Comparison of ENCODE assay signal across 8 mouse cellular contexts in the genomic region with DNA sequence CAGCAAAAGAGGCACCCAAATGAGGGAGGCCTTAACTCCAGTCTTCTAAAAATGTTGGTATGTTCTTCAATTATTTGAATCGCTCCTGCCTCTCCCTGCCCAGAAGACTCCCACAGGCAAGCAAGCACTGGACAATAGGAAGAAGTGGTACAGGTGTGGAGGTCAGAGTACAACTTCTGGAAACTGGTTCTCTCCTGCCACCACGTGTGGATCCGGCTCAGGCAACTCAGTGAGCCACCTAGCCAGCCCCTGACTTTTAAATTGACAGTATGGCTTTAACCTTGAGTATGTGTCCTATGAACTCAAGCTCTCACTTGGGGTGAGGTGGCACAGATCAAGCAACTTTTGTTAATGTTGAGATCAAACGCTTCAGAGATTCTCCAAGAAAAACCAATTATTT. TPM values are rescaled to one million over a fixed set of nuclear protein-coding genes. Genes with fewer than 3 reads are reported as not detected.
DNase-seq lines count a peak whose midpoint lies in the region; ATAC-seq lines count a peak whose summit lies in the region.

No protein-coding gene starts in this region.

- peak overlapping the region; percentile 57 for H3K4me2 ChIP-seq in neural tube, embryonic 11.5 days (ENCODE audit: low read depth)
- H3K4me2 ChIP-seq in forebrain, embryonic 14.5 days (ENCODE audit: low read length), result peak overlapping the region; percentile 76
- H3K4me2 ChIP-seq in stomach, embryonic 16.5 days (ENCODE audit: low read depth, low read length), result peak overlapping the region; percentile 65

- peaks cover 7% of the 10 kb centered on the region; the same call in 1 of the 2 replicates for H3K4me1 ChIP-seq in neural tube, embryonic 11.5 days (ENCODE audit: control insufficient read depth, insufficient read depth, low read length)
- H3K4me1 ChIP-seq in forebrain, embryonic 14.5 days (ENCODE audit: control insufficient read depth, insufficient read depth, low read length), result peaks cover 5% of the 10 kb centered on the region; the same call in 1 of the 2 replicates
- H3K4me1 ChIP-seq in limb, embryonic 10.5 days, result peaks cover 13% of the 10 kb centered on the region
- peaks cover 9% of the 10 kb centered on the region; the same call in 1 of the 2 replicates for H3K4me1 ChIP-seq in stomach, embryonic 16.5 days (ENCODE audit: control insufficient read depth, insufficient read depth, low read length)

- peak overlapping the region; percentile 66 for H3K4me3 ChIP-seq in neural tube, embryonic 11.5 days (ENCODE audit: low read depth, low read length)
- H3K4me3 ChIP-seq in forebrain, embryonic 14.5 days (ENCODE audit: low read depth, low read length), result peak overlapping the region; percentile 71
- H3K4me3 ChIP-seq in limb, embryonic 10.5 days, result peak overlapping the region; percentile 99
- peak overlapping the region; percentile 60 for H3K4me3 ChIP-seq in stomach, embryonic 16.5 days (replicated peaks; ENCODE audit: low read length)

- no peak for ATAC-seq in neural tube, embryonic 11.5 days (ENCODE audit: insufficient read depth, low FRiP score, low TSS enrichment)
- ATAC-seq in forebrain, embryonic 14.5 days, result no peak
- peak; percentile 19; the same call in 1 of the 2 replicates for ATAC-seq in stomach, embryonic 16.5 days (ENCODE audit: insufficient read depth, low FRiP score)

- DNase-seq in neural tube, embryonic 11.5 days (ENCODE audit: low spot score), result no peak
- DNase-seq in neural tube, embryonic 10.5 days (ENCODE audit: extremely low spot score, low spot score), result no peak
- DNase-seq in forebrain, embryonic 14.5 days (ENCODE audit: low spot score), result no peak
- no peak for DNase-seq in limb, embryonic 10.5 days (ENCODE audit: low spot score)
- DNase-seq in adrenal gland, adult (ENCODE audit: inconsistent age in 2 of 2, low spot score in 1 of 2), result no peak
- DNase-seq in right cerebral cortex, postnatal 25 days, result no peak
- DNase-seq in frontal cortex, postnatal 36 days (ENCODE audit: low spot score in 2 of 2), result no peak

- H3K36me3 ChIP-seq in neural tube, embryonic 11.5 days (ENCODE audit: control insufficient read depth, insufficient read depth, low read length), result no peaks in the 10 kb centered on the region; the same call in 1 of the 2 replicates
- H3K36me3 ChIP-seq in forebrain, embryonic 14.5 days (ENCODE audit: control insufficient read depth, insufficient read depth, low read length), result peaks cover 25% of the 10 kb centered on the region
- peaks cover 37% of the 10 kb centered on the region for H3K36me3 ChIP-seq in limb, embryonic 10.5 days
- H3K36me3 ChIP-seq in stomach, embryonic 16.5 days (ENCODE audit: control insufficient read depth, insufficient read depth, low read length), result no peaks in the 10 kb centered on the region

- H3K9me3 ChIP-seq in neural tube, embryonic 11.5 days (ENCODE audit: control insufficient read depth, low read length), result no peaks in the 10 kb centered on the region
- H3K9me3 ChIP-seq in forebrain, embryonic 14.5 days (replicated peaks; ENCODE audit: control insufficient read depth, low read length), result no peaks in the 10 kb centered on the region
- no peaks in the 10 kb centered on the region for H3K9me3 ChIP-seq in limb, embryonic 10.5 days (replicated peaks)
- no peaks in the 10 kb centered on the region for H3K9me3 ChIP-seq in stomach, embryonic 16.5 days (replicated peaks; ENCODE audit: control insufficient read depth, low read length)

- peak overlapping the region; percentile 83 for H3K9ac ChIP-seq in neural tube, embryonic 11.5 days (ENCODE audit: low read length)
- peak overlapping the region; percentile 89 for H3K9ac ChIP-seq in forebrain, embryonic 14.5 days (ENCODE audit: low read length)
- H3K9ac ChIP-seq in stomach, embryonic 16.5 days (ENCODE audit: low read length), result peak overlapping the region; percentile 86

- H3K27me3 ChIP-seq in neural tube, embryonic 11.5 days (ENCODE audit: control insufficient read depth, insufficient read depth, low read length), result no peaks in the 10 kb centered on the region
- H3K27me3 ChIP-seq in forebrain, embryonic 14.5 days (replicated peaks; ENCODE audit: control insufficient read depth, insufficient read depth, low read length), result no peaks in the 10 kb centered on the region
- H3K27me3 ChIP-seq in limb, embryonic 10.5 days (ENCODE audit: low read depth, poor library complexity, severe bottlenecking), result no peaks in the 10 kb centered on the region
- H3K27me3 ChIP-seq in stomach, embryonic 16.5 days (ENCODE audit: control insufficient read depth, insufficient read depth, low read length), result no peaks in the 10 kb centered on the region

- H3K27ac ChIP-seq in neural tube, embryonic 11.5 days (ENCODE audit: low read depth, low read length), result no peak overlapping the region
- H3K27ac ChIP-seq in forebrain, embryonic 14.5 days (ENCODE audit: low read depth, low read length), result no peak overlapping the region
- peak overlapping the region; percentile 89 for H3K27ac ChIP-seq in limb, embryonic 10.5 days
- H3K27ac ChIP-seq in stomach, embryonic 16.5 days (ENCODE audit: low read length), result no peak overlapping the region

- 5% methylated on average over 4 of the region's 4 CpGs for WGBS in neural tube, embryonic 11.5 days
- WGBS in forebrain, embryonic 14.5 days, result 5% methylated on average over 4 of the region's 4 CpGs
- WGBS in limb, embryonic 10.5 days, result 4% methylated on average over 4 of the region's 4 CpGs
- WGBS in stomach, embryonic 16.5 days, result 5% methylated on average over 4 of the region's 4 CpGs

RNA-seq across cellular contexts. Expression of gene Tomm5, which starts 0.8 kb away (rescaled TPM):
- polyA plus RNA-seq in neural tube, embryonic 11.5 days (2014; fragmentation: Nextera tagmentation; extraction: Ambion mirVana), result 168 and 187 TPM in 2 replicates
- 154 and 176 TPM in 2 replicates for polyA plus RNA-seq in forebrain, embryonic 14.5 days (2014; fragmentation: Nextera tagmentation; extraction: Ambion mirVana)
- 210 and 265 TPM in 2 replicates for polyA plus RNA-seq in limb, embryonic 10.5 days (2016; fragmentation: Nextera tagmentation; extraction: Ambion mirVana)
- 220 and 253 TPM in 2 replicates for polyA plus RNA-seq in stomach, embryonic 16.5 days (2015; fragmentation: Nextera tagmentation; extraction: Ambion mirVana)

RNA-seq across cellular contexts. Expression of gene Fbxo10, which starts 22.7 kb away (rescaled TPM):
- 9.8 TPM in 2 replicates for polyA plus RNA-seq in neural tube, embryonic 11.5 days (2014; fragmentation: Nextera tagmentation; extraction: Ambion mirVana)
- polyA plus RNA-seq in forebrain, embryonic 14.5 days (2014; fragmentation: Nextera tagmentation; extraction: Ambion mirVana), result 10.4 and 15.8 TPM in 2 replicates
- polyA plus RNA-seq in limb, embryonic 10.5 days (2016; fragmentation: Nextera tagmentation; extraction: Ambion mirVana), result 13.7 and 17.9 TPM in 2 replicates
- 13.3 and 13.8 TPM in 2 replicates for polyA plus RNA-seq in stomach, embryonic 16.5 days (2015; fragmentation: Nextera tagmentation; extraction: Ambion mirVana)
